Mouse (Mus musculus) embryonic facial prominence, embryonic 13.5 days (tissue): ENCODE measurements around the gene Gemin4. TPM values are rescaled to one million over a fixed set of nuclear protein-coding genes. Genes with fewer than 3 reads are reported as not detected.
"Not testable (repeated sequence)": the region's sequence is repeated elsewhere in the genome, so short reads cannot be mapped to it uniquely, and the experiment has no call there.

ENCODE experiments used
- ATAC-seq: fragments of 200-750 bp; cut with Nextera tagmentation; 2 replicates; pipeline ENCODE4 v1.8.0; 2017; ENCODE audit warnings: low read depth; ENCODE audit not compliant: insufficient number of reproducible peaks, insufficient read depth, low FRiP score, low TSS enrichment
- H3K27ac ChIP-seq: fragments of 300-500 bp; sonication (generic); 2 replicates; pipeline ENCODE4 v1.5.1; 2015; ENCODE audit warnings: moderate library complexity, mild to moderate bottlenecking, inconsistent platforms
- H3K27me3 ChIP-seq: fragments of 300-500 bp; sonication (generic); 2 replicates; pipeline ENCODE4 v1.6.1; 2015; ENCODE audit warnings: mild to moderate bottlenecking, inconsistent platforms
- H3K36me3 ChIP-seq: fragments of 300-500 bp; sonication (generic); 2 replicates; pipeline ENCODE4 v1.6.1; 2015; ENCODE audit warnings: mild to moderate bottlenecking, inconsistent platforms
- H3K4me1 ChIP-seq: fragments of 300-500 bp; sonication (generic); 2 replicates; pipeline ENCODE4 v1.6.1; 2015; ENCODE audit warnings: inconsistent platforms
- H3K4me2 ChIP-seq: fragments of 300-500 bp; sonication (generic); 2 replicates; pipeline ENCODE4 v1.6.1; 2015; ENCODE audit warnings: moderate library complexity, mild to moderate bottlenecking, inconsistent platforms
- H3K4me3 ChIP-seq: fragments of 300-500 bp; sonication (generic); 2 replicates; pipeline ENCODE4 v1.5.1; 2015; ENCODE audit warnings: mild to moderate bottlenecking, inconsistent platforms
- H3K9ac ChIP-seq: fragments of 300-500 bp; sonication (generic); 2 replicates; pipeline ENCODE4 v1.6.1; 2015; ENCODE audit warnings: mild to moderate bottlenecking, inconsistent platforms
- H3K9me3 ChIP-seq: fragments of 300-500 bp; sonication (generic); 2 replicates; pipeline ENCODE4 v1.6.1; 2016; ENCODE audit warnings: inconsistent platforms
- WGBS: fragments of 180-500 bp; shearing (Covaris S2); methylation state at CpG from one replicate; pipeline ENCODE4 v1.1.7; 2015; ENCODE audit warnings: mixed read lengths; 5-methylcytosine and 5-hydroxymethylcytosine counted together
- polyA plus RNA-seq: library from polyadenylated mRNA; unstranded; fragments of >200 nt; fragmentation: Nextera tagmentation; extraction: Ambion mirVana; gene quantifications from 2 replicates; pipeline ENCODE4 v1.2.1, GENCODE M21; 2015

Gemin4 gene
- polyA plus RNA-seq, 1 experiment from 2014 or later, result 33.8 TPM

DNA sequence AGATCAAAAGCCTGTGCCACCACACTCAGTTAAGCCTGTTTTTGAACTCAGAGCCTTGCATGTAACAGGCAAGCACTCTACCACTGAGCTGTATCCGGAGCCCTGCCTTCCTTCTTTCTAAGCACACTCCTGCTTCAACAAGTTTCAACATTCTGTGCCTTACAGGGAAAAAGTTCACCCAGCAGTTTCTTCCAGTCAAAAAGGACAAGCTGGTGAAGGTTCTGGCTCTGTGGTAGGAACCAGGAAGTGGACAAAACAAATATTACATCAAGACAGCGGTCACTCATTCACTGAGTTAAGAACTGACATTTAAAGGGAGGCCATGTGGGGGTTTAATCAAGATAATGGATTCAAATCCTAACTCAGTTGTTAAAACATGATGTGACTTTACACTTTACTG lies 2.5 kb downstream of the Gemin4 start:
- no peak overlapping the region for H3K27ac ChIP-seq
- ATAC-seq, result no peak
- H3K27me3 ChIP-seq, result no peaks in the 10 kb centered on the region
- 94% methylated on average over 2 of the region's 2 CpGs for WGBS
- no peak overlapping the region for H3K4me2 ChIP-seq
- no peak overlapping the region for H3K9ac ChIP-seq
- H3K4me1 ChIP-seq, result peaks cover 14% of the 10 kb centered on the region
- no peaks in the 10 kb centered on the region for H3K9me3 ChIP-seq
- peaks cover 45% of the 10 kb centered on the region for H3K36me3 ChIP-seq
- no peak overlapping the region for H3K4me3 ChIP-seq

DNA sequence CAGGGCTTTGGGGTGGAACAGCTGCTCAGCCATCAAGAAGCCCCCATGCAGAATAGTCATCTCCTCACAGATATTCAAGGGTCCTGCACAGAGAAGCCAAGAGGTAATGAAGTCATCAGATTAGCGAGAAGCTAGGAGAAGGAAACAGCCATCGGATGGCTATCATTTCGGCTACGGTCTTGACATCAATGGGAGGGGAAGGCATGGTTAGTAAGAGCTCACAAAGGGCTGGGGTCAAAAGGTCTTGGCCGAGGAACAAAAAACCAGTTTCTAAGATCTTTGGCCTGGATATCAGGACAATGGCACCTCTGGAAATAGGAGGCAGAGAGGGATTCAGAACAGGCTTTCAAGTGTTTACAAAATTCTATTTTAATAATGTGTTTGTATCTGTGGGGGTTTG lies 3.6 kb downstream of the Gemin4 start:
- ATAC-seq, result no peak
- Histone ChIP-seq H3K27me3 (no peaks in the 10 kb centered on the region), H3K4me1 (peaks cover 15% of the 10 kb centered on the region), H3K4me3 (no peak overlapping the region), H3K4me2 (no peak overlapping the region), H3K36me3 (peaks cover 48% of the 10 kb centered on the region), H3K9me3 (no peaks in the 10 kb centered on the region), H3K9ac (no peak overlapping the region), H3K27ac (no peak overlapping the region)
- 81% methylated on average over 5 of the region's 5 CpGs for WGBS

DNA sequence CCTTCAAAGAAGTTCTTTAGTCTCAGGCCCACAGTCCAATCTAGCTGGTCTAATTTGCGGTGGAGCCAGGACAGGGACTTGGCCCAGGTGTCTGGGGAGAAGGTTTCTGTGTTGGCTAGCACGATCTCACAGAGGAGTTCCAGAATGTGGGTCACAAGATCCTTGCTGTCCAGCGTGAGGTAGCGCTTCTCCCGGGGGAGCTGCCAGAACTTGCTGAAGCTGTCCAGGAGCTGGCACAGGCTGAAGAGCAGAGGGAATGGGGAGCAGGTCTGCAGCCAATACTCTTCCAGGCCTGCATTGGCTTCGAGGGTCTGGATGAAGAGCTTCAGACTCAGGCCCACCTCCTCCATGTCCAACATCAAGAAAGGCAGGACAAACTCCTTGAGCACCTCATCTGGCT lies 5.9 kb downstream of the Gemin4 start:
- 97% methylated on average over 5 of the region's 6 CpGs for WGBS
- not testable (repeated sequence) for H3K4me3 ChIP-seq, H3K27me3 ChIP-seq, H3K4me2 ChIP-seq, H3K9ac ChIP-seq, H3K27ac ChIP-seq, ATAC-seq, H3K9me3 ChIP-seq
- peaks cover 68% of the 10 kb centered on the region for H3K36me3 ChIP-seq
- peaks cover 14% of the 10 kb centered on the region for H3K4me1 ChIP-seq

DNA sequence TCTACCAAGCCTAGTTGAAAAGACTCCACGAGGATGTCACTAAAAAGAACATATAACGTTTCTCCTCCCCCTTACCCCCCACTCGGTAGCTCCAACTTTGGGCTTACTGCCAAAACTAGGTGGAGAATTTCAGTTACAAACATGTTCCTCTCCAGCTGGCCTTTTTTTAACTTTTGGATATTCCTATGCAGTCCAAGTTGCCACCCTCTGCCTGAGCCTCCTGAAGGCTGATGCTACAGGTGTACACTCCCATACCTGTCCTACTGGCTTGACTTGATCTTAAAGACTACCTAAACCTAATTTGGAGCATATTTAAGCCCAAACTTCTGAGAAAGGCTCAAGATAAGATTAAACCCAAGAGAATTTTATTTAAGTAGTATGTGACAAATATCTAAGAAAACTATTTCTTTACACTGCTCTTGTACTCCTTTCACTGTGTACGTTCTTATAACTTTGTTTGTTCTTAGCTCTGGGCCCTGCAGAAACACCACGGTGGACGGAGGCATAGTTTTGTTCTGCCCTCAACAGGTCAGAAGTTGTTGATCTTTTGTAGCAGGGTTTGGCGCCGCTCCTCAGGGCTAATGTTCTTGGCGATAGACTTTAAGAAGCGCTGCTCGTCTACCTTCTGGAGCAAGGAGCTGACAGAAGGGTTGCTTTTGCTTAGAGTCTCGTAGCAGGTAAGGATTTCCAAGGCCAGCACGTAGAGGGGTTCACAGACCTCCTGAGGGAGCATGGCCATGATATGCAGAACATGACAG lies 7.1 kb downstream of the Gemin4 start:
- ATAC-seq, result no peak
- Histone ChIP-seq H3K4me1 (peaks cover 4% of the 10 kb centered on the region; the same call in 1 of the 2 replicates), H3K27ac (no peak overlapping the region; the same call in 1 of the 2 replicates), H3K9ac (no peak overlapping the region), H3K4me2 (no peak overlapping the region), H3K9me3 (no peaks in the 10 kb centered on the region), H3K4me3 (no peak overlapping the region), H3K27me3 (no peaks in the 10 kb centered on the region), H3K36me3 (peaks cover 80% of the 10 kb centered on the region)
- WGBS, result 81% methylated on average over 13 of the region's 13 CpGs

DNA sequence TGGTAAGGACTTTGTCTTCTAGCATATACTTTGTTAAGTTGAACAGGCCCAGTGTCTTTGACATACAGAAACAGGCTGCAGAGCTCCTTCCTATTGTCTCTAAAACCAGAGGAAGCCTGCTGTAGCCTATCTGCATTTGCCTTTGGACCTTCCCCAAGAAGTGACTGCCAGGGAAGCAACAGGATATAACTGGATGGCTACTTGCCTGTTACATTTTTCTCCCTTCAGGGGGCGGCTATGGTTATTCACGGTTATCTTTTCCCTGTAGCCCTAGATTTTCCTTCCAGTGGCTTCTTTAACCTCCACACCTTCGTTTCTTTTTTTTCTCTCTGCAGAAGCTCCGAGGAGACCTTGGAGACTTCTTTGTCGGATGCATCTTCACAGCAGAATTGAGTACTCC lies 10.7 kb downstream of the Gemin4 start:
- no peak for ATAC-seq
- Histone ChIP-seq H3K4me2 (no peak overlapping the region), H3K9me3 (no peaks in the 10 kb centered on the region), H3K27me3 (0 out of 2 replicates have a peak, but pooled peaks cover under 1% of the 10 kb centered on the region), H3K36me3 (peaks cover 69% of the 10 kb centered on the region), H3K4me3 (no peak overlapping the region), H3K9ac (no peak overlapping the region), H3K27ac (no peak overlapping the region), H3K4me1 (peaks cover 14% of the 10 kb centered on the region; the same call in 1 of the 2 replicates)
- 91% methylated on average over 5 of the region's 5 CpGs for WGBS

DNA sequence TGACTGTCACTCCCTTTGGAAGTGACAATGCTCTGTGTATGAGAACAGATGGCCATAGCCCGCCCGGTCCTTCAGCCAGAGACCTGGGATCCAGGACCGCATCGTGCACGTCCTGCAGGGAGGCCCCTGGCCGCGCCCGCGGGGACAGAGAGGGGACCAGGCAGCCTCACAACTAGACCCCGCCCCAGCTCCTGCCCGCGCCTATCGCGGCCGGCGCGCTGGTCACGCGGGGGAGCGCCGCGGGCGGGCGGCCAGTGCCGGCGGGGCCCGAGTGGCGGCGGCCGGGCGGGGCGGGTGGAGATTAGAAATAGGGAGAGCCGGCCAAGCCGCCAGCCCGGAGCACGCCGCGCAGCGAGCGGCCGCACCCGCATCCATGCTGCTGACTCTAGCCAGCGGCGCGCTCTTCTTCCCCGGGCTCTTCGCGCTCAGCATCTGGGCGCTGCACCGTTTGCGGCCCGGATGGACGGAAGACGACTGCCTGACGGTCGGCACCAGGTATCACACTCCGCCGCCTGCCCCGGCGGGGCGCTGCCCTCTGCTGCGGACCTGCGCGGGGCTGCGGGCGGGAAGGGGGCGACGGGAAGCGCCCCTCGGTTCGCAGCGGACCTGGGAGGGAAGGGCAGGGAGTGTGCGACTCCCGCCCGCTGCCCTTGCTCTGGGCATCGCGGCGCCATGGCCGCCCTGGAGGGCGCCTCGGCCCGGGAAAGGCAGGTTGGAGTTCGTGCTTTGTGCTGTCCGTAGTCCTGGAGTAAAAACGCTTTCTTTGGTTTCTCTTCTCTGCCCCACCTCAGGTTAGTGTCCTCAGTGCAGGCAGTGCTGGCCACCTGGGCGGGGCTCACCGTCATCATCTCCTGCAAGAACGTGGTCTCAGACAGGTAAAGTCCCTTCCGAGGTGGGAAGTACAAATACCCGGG lies 15.4 kb downstream of the Gemin4 start:
- ATAC-seq, result peak; percentile 90
- Histone ChIP-seq H3K9me3 (no peaks in the 10 kb centered on the region), H3K4me2 (peak overlapping the region; percentile 93), H3K36me3 (peaks cover 24% of the 10 kb centered on the region; the same call in 1 of the 2 replicates), H3K9ac (peak overlapping the region; percentile 90), H3K27me3 (peaks cover 3% of the 10 kb centered on the region; the same call in 1 of the 2 replicates), H3K4me1 (peaks cover 16% of the 10 kb centered on the region), H3K27ac (peak overlapping the region; percentile 55; the same call in 1 of the 2 replicates), H3K4me3 (peak overlapping the region; percentile 79)
- under 1% methylated on average over 81 of the region's 90 CpGs for WGBS

DNA sequence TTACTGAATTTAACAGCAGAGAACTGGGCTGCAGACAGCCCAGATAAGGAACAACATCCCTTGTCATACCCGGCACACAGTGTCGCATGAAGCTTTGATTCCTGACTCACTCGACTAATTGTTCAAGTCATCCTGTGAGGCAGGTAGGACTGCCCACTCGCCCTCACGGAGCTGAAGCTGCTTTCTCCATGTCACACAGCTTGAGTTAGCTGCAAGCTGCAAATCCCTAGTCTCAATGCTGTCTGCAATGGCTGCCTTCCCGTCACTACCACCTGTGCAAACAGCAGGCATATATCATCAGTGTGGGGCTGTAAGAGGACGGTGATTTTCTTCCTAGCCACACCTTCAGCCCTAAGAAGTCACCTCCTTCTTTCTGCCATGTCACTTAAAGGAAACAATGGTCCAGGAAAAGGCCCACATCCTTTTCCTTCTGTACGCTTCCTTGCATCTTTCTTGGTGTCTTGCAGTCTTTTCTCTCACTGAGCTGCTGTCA lies 20.4 kb downstream of the Gemin4 start:
- 45% methylated on average over 8 of the region's 8 CpGs for WGBS

DNA sequence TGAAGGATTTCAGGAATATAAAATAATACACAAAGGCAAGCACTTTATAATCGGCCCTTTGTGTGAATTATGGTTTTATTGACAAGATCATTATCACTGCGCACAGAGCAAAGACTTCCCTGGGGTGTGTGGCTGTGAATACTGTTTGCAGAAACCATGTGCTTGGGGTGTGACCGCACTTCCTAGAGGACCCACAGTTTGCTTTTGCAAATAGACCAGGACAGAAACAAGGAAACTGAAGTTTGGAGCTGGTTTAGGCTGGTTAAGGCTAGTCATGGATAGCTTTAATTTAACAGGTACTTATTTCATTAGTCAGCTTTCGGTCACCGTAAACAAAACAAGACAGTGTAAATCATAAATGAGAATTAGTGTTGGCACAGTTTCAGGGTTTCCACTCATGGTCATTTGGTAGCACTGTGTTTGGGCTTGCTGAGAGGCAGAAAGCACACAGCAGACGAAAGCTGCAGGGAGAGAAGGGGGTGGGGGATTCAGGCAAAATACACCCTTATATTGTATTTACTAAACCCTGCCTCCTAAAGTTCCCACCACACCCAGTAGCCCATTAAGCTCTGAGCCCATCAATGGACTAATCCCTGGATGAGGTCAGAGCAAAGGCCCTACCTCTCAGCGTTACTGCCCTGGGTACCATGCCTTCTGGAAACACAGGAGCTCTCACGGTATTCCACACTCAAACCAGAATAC lies 21.0 kb downstream of the Gemin4 start:
- Histone ChIP-seq H3K27ac (no peak overlapping the region), H3K4me3 (no peak overlapping the region), H3K4me1 (peaks cover 2% of the 10 kb centered on the region; the same call in 1 of the 2 replicates), H3K27me3 (no peaks in the 10 kb centered on the region; the same call in 1 of the 2 replicates), H3K36me3 (no peaks in the 10 kb centered on the region), H3K9me3 (no peaks in the 10 kb centered on the region), H3K9ac (no peak overlapping the region), H3K4me2 (no peak overlapping the region)
- ATAC-seq, result no peak
- 63% methylated on average over 8 of the region's 8 CpGs for WGBS

More for the DNA sequence above, 20.4 kb downstream of the Gemin4 start:
- Histone ChIP-seq H3K4me2 (no peak overlapping the region), H3K9ac (no peak overlapping the region), H3K36me3 (no peaks in the 10 kb centered on the region), H3K9me3 (no peaks in the 10 kb centered on the region), H3K27ac (no peak overlapping the region), H3K4me1 (peaks cover 6% of the 10 kb centered on the region; the same call in 1 of the 2 replicates), H3K27me3 (peaks cover 3% of the 10 kb centered on the region; the same call in 1 of the 2 replicates), H3K4me3 (no peak overlapping the region)
- no peak for ATAC-seq

DNA sequence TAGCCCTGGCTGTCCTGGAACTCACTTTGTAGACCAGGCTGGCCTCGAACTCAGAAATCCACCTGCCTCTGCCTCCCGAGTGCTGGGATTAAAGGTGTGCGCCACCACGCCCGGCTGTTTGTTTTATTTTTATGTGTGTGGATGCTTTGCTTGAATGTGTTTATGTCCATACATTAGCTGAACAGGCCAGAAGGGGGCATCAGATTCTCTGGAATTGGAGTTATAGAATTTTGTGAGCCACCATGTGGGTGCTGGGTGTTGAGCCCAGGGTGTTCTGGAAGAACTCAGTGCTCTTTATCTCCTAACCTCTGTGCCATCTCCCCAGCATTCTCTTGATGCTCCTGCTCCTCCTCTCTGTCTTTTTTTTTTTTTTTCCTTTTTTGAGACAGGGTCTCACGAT lies 30.6 kb downstream of the Gemin4 start:
- no peak overlapping the region for H3K27ac ChIP-seq
- 87% methylated on average over 6 of the region's 6 CpGs for WGBS
- ATAC-seq, result no peak
- H3K9me3 ChIP-seq, result no peaks in the 10 kb centered on the region
- H3K4me2 ChIP-seq, result no peak overlapping the region
- no peaks in the 10 kb centered on the region for H3K4me1 ChIP-seq
- H3K9ac ChIP-seq, result no peak overlapping the region
- H3K36me3 ChIP-seq, result no peaks in the 10 kb centered on the region
- no peaks in the 10 kb centered on the region for H3K27me3 ChIP-seq
- no peak overlapping the region for H3K4me3 ChIP-seq

DNA sequence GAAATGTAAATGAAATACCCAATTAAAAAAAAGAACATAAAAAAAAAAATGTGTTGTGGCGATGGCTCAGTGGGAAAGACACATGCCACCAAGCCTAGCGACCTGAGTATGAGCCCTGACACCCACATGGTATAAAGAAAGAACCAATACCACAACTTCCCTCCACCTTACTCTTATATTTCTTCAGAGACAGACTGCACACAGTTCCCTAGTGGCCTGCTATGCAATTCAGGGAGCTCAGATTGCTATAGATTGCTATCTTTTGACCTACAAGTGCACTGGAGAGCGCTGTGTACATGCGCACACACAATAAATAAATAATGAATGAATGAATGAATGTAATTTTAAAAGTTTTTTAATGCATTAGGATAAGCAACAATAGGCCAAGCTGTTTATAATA lies 33.7 kb downstream of the Gemin4 start:
- WGBS, result 80% methylated on average over 4 of the region's 4 CpGs
- no peak for ATAC-seq
- Histone ChIP-seq H3K27ac (no peak overlapping the region), H3K4me2 (no peak overlapping the region), H3K4me1 (peaks cover 7% of the 10 kb centered on the region), H3K36me3 (no peaks in the 10 kb centered on the region), H3K9ac (no peak overlapping the region), H3K9me3 (no peaks in the 10 kb centered on the region), H3K4me3 (no peak overlapping the region), H3K27me3 (no peaks in the 10 kb centered on the region)

DNA sequence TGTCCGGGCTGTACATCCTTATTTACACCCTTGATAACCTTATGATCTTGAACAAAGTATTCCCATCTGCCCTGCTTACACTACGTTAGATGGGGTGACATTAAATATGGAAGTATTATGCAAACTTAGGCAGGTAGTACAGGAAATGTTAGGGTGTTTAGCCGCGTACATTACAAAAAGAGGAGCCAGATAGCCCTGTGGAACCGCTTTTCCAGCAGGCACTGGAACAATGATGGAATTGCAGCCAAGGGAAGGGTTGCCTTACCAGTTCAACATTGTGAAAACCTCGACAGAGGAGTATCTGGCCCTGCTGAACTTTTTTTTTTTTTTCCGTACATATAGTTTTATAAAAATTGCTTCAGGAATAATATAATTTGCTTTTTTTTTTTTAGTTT lies 37.3 kb downstream of the Gemin4 start:
- no peak overlapping the region for H3K27ac ChIP-seq
- no peaks in the 10 kb centered on the region for H3K27me3 ChIP-seq
- no peak for ATAC-seq
- H3K4me3 ChIP-seq, result peak overlapping the region; percentile 88
- peak overlapping the region; percentile 81 for H3K9ac ChIP-seq
- H3K4me2 ChIP-seq, result peak overlapping the region; percentile 95
- peaks cover 13% of the 10 kb centered on the region for H3K4me1 ChIP-seq
- H3K36me3 ChIP-seq, result peaks cover 4% of the 10 kb centered on the region; the same call in 1 of the 2 replicates
- 20% methylated on average over 7 of the region's 7 CpGs for WGBS
- H3K9me3 ChIP-seq, result no peaks in the 10 kb centered on the region
